Mouse (Mus musculus) CH12.LX (cell line): Measurements from ENCODE around the gene Rabep1. TPM values are rescaled to one million over a fixed set of nuclear protein-coding genes. Genes with fewer than 3 reads are reported as not detected.

Source experiments
- DNase-seq: peaks from one replicate; pipeline ENCODE4 v3.0.0-alpha.2; 2013; ENCODE audit errors: extremely low read depth
- H3K27ac ChIP-seq: 2 replicates; pipeline ENCODE4 v1.5.1; 2012; ENCODE audit warnings: low read depth, mild to moderate bottlenecking, control low read depth, moderate library complexity; ENCODE audit not compliant: insufficient read depth
- H3K27me3 ChIP-seq: replicated peaks from 2 replicates; pipeline ENCODE3; 2012; ENCODE audit warnings: inconsistent platforms
- H3K36me3 ChIP-seq, 2 experiments: replicated peaks in 1 of 2; 2 replicates each; pipeline versions ENCODE3 to v1.6.1; 2012; ENCODE audit warnings: inconsistent platforms in 1 of 2, low read length in 1 of 2, mild to moderate bottlenecking in 1 of 2, mixed read lengths in 1 of 2, moderate library complexity in 1 of 2; ENCODE audit not compliant: control insufficient read depth in 1 of 2, insufficient read depth in 1 of 2
- H3K4me1 ChIP-seq, 2 experiments: 2 replicates each; pipeline ENCODE4 v1.6.1; 2012; ENCODE audit warnings: inconsistent platforms in 1 of 2, moderate library complexity in 1 of 2; ENCODE audit not compliant: insufficient read depth in 2 of 2, control insufficient read depth in 1 of 2
- H3K4me2 ChIP-seq: 2 replicates; pipeline ENCODE4 v1.6.1; 2012; ENCODE audit warnings: low read depth, mild to moderate bottlenecking, control low read depth; ENCODE audit not compliant: poor library complexity, insufficient read depth, severe bottlenecking
- H3K4me3 ChIP-seq, 3 experiments: fragments of 150-350 bp in 1 of 3; sonication (generic) in 1 of 3; replicated peaks in 1 of 3; 2 replicates each; pipeline versions ENCODE3 to v1.5.1; 2011 to 2012; ENCODE audit warnings: low read depth in 2 of 3, low read length in 2 of 3, mild to moderate bottlenecking in 2 of 3, moderate library complexity in 2 of 3, control low read depth in 1 of 3, improper control_type of control experiment in 1 of 3, inconsistent platforms in 1 of 3, mixed read lengths in 1 of 3; ENCODE audit not compliant: poor library complexity in 1 of 3
- H3K79me2 ChIP-seq: replicated peaks from 2 replicates; pipeline ENCODE4 v1.6.1; 2012; ENCODE audit warnings: mild to moderate bottlenecking, moderate library complexity; ENCODE audit not compliant: control insufficient read depth, poor library complexity, insufficient read depth, severe bottlenecking; ENCODE audit errors: extremely low read depth
- H3K9ac ChIP-seq: 2 replicates; pipeline ENCODE4 v1.6.1; 2012; ENCODE audit warnings: low read depth, mild to moderate bottlenecking, control low read depth, moderate library complexity; ENCODE audit not compliant: insufficient read depth
- H3K9me3 ChIP-seq: replicated peaks from 2 replicates; pipeline ENCODE3; 2012; ENCODE audit warnings: low read length, inconsistent platforms, mixed read lengths
- BHLHE40 ChIP-seq: IDR thresholded peaks from 2 replicates; pipeline ENCODE4 v1.6.1; 2011; ENCODE audit warnings: mild to moderate bottlenecking, low read depth, low read length, improper control_type of control experiment
- CHD1 ChIP-seq: IDR thresholded peaks from 2 replicates; pipeline ENCODE4 v1.6.1; 2012; ENCODE audit warnings: low read depth, low read length, improper control_type of control experiment, inconsistent platforms
- CHD2 ChIP-seq: IDR thresholded peaks from 2 replicates; pipeline ENCODE4 v1.6.1; 2011; ENCODE audit warnings: low read length, improper control_type of control experiment
- E2F4 ChIP-seq: IDR thresholded peaks from 2 replicates; pipeline ENCODE4 v1.6.1; 2011; ENCODE audit warnings: low read depth, low read length, improper control_type of control experiment; ENCODE audit not compliant: insufficient replicate concordance
- EP300 ChIP-seq: IDR thresholded peaks from 2 replicates; pipeline ENCODE4 v1.6.1; 2011; ENCODE audit warnings: low read length, improper control_type of control experiment
- GABPA ChIP-seq: IDR thresholded peaks from 2 replicates; pipeline ENCODE4 v1.6.1; 2012; ENCODE audit warnings: low read depth, low read length, improper control_type of control experiment, inconsistent platforms; ENCODE audit not compliant: insufficient replicate concordance
- IRF4 ChIP-seq: IDR thresholded peaks from 2 replicates; pipeline ENCODE4 v1.6.1; 2014; ENCODE audit warnings: low read depth, mild to moderate bottlenecking, inconsistent platforms, low read length, improper control_type of control experiment
- JUN ChIP-seq: IDR thresholded peaks from 2 replicates; pipeline ENCODE4 v1.6.1; 2011; ENCODE audit warnings: low read depth, mild to moderate bottlenecking, low read length, improper control_type of control experiment, moderate library complexity; ENCODE audit not compliant: insufficient read depth
- KAT2A ChIP-seq: IDR thresholded peaks from 2 replicates; pipeline ENCODE4 v1.6.1; 2012; ENCODE audit warnings: low read length, improper control_type of control experiment, inconsistent platforms; ENCODE audit not compliant: insufficient replicate concordance
- MAX ChIP-seq: IDR thresholded peaks from 2 replicates; pipeline ENCODE4 v1.6.1; 2011; ENCODE audit warnings: low read length, improper control_type of control experiment
- MAZ ChIP-seq: IDR thresholded peaks from 2 replicates; pipeline ENCODE4 v1.6.1; 2012; ENCODE audit warnings: low read depth, mild to moderate bottlenecking, inconsistent platforms, low read length, improper control_type of control experiment, moderate library complexity
- MEF2A ChIP-seq: IDR thresholded peaks from 2 replicates; pipeline ENCODE4 v1.6.1; 2014; ENCODE audit warnings: low read depth, mild to moderate bottlenecking, inconsistent platforms, low read length, improper control_type of control experiment, borderline replicate concordance
- NRF1 ChIP-seq: IDR thresholded peaks from 2 replicates; pipeline ENCODE4 v1.6.1; 2014; ENCODE audit warnings: low read depth, mild to moderate bottlenecking, inconsistent platforms, low read length, improper control_type of control experiment, moderate library complexity
- PAX5 ChIP-seq: IDR thresholded peaks from 2 replicates; pipeline ENCODE4 v1.6.1; 2012; ENCODE audit warnings: low read length, inconsistent platforms, mixed read lengths
- POLR2A ChIP-seq: IDR thresholded peaks from 2 replicates; pipeline ENCODE4 v1.6.1; 2011; ENCODE audit warnings: low read depth, mild to moderate bottlenecking, improper control_type of control experiment, low read length
- POLR2AphosphoS2 ChIP-seq: IDR thresholded peaks from 2 replicates; pipeline ENCODE4 v1.6.1; 2011; ENCODE audit warnings: low read depth, low read length, improper control_type of control experiment
- RAD21 ChIP-seq: IDR thresholded peaks from 2 replicates; pipeline ENCODE4 v1.6.1; 2011; ENCODE audit warnings: low read depth, mild to moderate bottlenecking, low read length, improper control_type of control experiment, moderate library complexity
- SIN3A ChIP-seq: IDR thresholded peaks from 2 replicates; pipeline ENCODE4 v1.6.1; 2012; ENCODE audit warnings: low read length, improper control_type of control experiment, inconsistent platforms
- TBP ChIP-seq: conservative IDR thresholded peaks from 2 replicates; pipeline ENCODE4 v1.6.1; 2011; ENCODE audit warnings: low read depth, low read length, improper control_type of control experiment
- TCF12 ChIP-seq: IDR thresholded peaks from 2 replicates; pipeline ENCODE4 v1.6.1; 2014; ENCODE audit warnings: low read depth, mild to moderate bottlenecking, inconsistent platforms, low read length, improper control_type of control experiment
- UBTF ChIP-seq: IDR thresholded peaks from 2 replicates; pipeline ENCODE4 v1.6.1; 2012; ENCODE audit warnings: low read depth, mild to moderate bottlenecking, inconsistent platforms, low read length, improper control_type of control experiment, moderate library complexity
- ZC3H11A ChIP-seq: IDR thresholded peaks from 2 replicates; pipeline ENCODE4 v1.6.1; 2012; ENCODE audit warnings: low read depth, mild to moderate bottlenecking, inconsistent platforms, low read length, improper control_type of control experiment
- ZNF384 ChIP-seq: IDR thresholded peaks from 2 replicates; pipeline ENCODE4 v1.6.1; 2012; ENCODE audit warnings: low read depth, low read length, improper control_type of control experiment, inconsistent platforms
- dilution Hi-C: fragments of 300-500 bp; cut with MboI; formaldehyde crosslinking; loops from 2 replicates; pipeline ENCODE4 v1.14.3; 2020; ENCODE audit warnings: low sequenced_read_pairs; ENCODE audit not compliant: extremely low pct_unique_long_range_greater_than_20kb, extremely low pct_ligation_motif_present
- in situ Hi-C: fragments of 300-500 bp; cut with MboI; formaldehyde crosslinking; loops from 3 replicates; pipeline ENCODE4 v1.14.3; 2019; ENCODE audit warnings: low sequenced_read_pairs, low pct_ligation_motif_present, low pct_unique_long_range_greater_than_20kb, mixed read lengths
- polyA plus RNA-seq: library from polyadenylated mRNA; unstranded; fragments of >175 nt; gene quantifications from 2 replicates; pipeline ENCODE4 v1.2.1, GENCODE M21; 2012; ENCODE audit warnings: low read depth; ENCODE audit not compliant: insufficient read length
- total RNA-seq, 2 experiments: library from RNA; depleted of rRNA; stranded (reverse); fragments of 300-350 nt in 1 of 2; fragments of >200 nt in 1 of 2; gene quantifications; 2 replicates each; pipeline ENCODE4 v1.2.3; 2012 to 2014

Gene Rabep1
- total and polyA plus RNA-seq, 3 experiments = 22.3 to 28.3 (median 26.1) TPM

GRCm38 (mm10) chr11:70919524-70919923 is 74.9 kb downstream of the Rabep1 start:
- no peaks in the 10 kb centered on the region for H3K79me2 ChIP-seq
- peaks cover 35 to 88% of the 10 kb centered on the region in 2 experiments for H3K36me3 ChIP-seq
- DNase-seq = no peak
- H3K9me3 ChIP-seq = no peaks in the 10 kb centered on the region
- H3K4me3 ChIP-seq = no peak overlapping the region
- H3K27ac ChIP-seq = no peak overlapping the region
- no peak for TF ChIP-seq POLR2A
- TF ChIP-seq MAX = no peak
- TF ChIP-seq BHLHE40 = no peak
- no peak for TF ChIP-seq CHD2
- TF ChIP-seq ZNF384 = no peak
- TF ChIP-seq EP300 = no peak
- TF ChIP-seq PAX5 = no peak
- TF ChIP-seq KAT2A = no peak
- TF ChIP-seq ZC3H11A = no peak
- TF ChIP-seq UBTF = no peak
- no peak for TF ChIP-seq JUN
- TF ChIP-seq IRF4 = no peak
- no peak for TF ChIP-seq E2F4
- TF ChIP-seq RAD21 = no peak
- no peak for TF ChIP-seq CHD1
- no peak for TF ChIP-seq TCF12
- no peak for TF ChIP-seq TBP
- no peaks in the 10 kb centered on the region for H3K4me1 ChIP-seq
- no peak overlapping the region for H3K9ac ChIP-seq
- in situ Hi-C loops = no loop called here
- dilution Hi-C loops = no loop called here
- H3K27me3 ChIP-seq = no peaks in the 10 kb centered on the region
- no peak overlapping the region for H3K4me2 ChIP-seq

DNA sequence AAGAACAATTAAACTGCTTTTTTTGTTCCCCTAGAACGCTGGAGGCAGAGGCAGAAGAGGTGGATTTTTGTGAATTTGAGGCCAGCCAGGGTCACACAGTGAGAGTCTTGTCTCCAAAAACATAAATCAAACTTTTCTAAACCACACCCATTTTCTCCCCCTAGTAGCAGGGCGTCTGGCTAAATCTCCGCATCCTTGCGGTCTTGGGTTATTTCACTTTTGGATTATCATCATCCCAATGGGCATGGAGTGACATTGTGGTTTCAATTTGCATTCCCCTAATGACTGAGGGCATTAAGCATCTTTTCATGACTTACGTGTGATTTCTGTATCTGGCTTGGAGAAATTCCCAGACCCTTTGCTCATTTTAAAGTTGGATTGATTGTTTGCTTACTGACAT is 86.9 kb downstream of the Rabep1 start:
- no peak for DNase-seq
- Histone ChIP-seq H3K4me2 (no peak overlapping the region), H3K9ac (no peak overlapping the region), H3K4me1 (no peaks in the 10 kb centered on the region), H3K4me3 (no peak overlapping the region), H3K79me2 (no peaks in the 10 kb centered on the region), H3K9me3 (no peaks in the 10 kb centered on the region), H3K27ac (no peak overlapping the region)
- in situ Hi-C loops = no loop called here
- TF ChIP-seq BHLHE40 = no peak
- no peak for TF ChIP-seq GABPA
- TF ChIP-seq E2F4 = no peak
- TF ChIP-seq SIN3A = no peak
- TF ChIP-seq POLR2AphosphoS2 = no peak
- TF ChIP-seq NRF1 = no peak
- no peak for TF ChIP-seq TBP
- no peak for TF ChIP-seq CHD2
- TF ChIP-seq MAZ = no peak
- TF ChIP-seq MEF2A = no peak
- TF ChIP-seq, all 38 proteins: peak for 0
- dilution Hi-C loops = no loop called here
- H3K36me3 ChIP-seq = peaks cover 30 to 81% of the 10 kb centered on the region in 2 experiments
- no peaks in the 10 kb centered on the region for H3K27me3 ChIP-seq
